Mouse (Mus musculus) fat pad, adult 2 months (tissue): ENCODE measurements around the gene Adam11.

ENCODE experiments used
- DNase-seq: peaks from one replicate; pipeline ENCODE4 v3.0.0-alpha.2; 2011; ENCODE audit warnings: low read depth, low spot score; ENCODE audit errors: extremely low read depth

The Adam11 gene

DNA sequence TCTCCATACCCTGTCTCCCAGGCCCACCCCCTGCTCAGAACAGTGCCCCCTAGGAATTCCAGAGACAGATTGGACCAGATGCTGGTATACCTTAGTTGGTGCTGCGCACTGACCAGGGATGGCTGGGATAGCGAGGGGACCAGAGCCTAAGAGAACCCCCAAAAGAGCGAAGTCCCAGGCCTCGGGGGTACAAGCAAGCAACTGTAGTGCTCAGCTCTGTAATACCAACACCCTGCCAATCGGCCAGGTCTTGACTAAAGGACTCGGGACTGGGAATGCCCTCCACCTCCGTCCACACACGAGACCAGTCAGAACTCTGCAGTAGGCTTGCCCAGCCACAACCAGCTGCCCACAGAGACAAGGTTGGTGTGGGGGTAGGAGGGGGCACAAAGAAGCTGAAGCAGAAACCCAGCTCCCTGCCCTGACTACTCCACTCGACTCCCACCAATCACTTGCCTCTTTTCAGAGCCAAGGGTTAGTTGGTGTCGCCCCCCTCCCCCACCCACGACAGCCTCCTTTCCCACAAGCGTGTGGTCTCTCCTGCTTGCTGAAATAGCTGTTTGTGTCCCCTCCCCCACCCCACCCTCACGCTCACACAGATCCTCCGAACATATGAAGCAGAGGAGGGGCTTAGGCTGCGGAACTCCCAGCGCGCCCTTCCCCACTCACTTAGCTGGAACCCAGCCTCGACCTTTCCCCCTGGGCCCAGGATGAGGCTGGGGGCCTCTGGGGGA lies 7.5 kb upstream of the Adam11 start:
- DNase-seq: no peak

DNA sequence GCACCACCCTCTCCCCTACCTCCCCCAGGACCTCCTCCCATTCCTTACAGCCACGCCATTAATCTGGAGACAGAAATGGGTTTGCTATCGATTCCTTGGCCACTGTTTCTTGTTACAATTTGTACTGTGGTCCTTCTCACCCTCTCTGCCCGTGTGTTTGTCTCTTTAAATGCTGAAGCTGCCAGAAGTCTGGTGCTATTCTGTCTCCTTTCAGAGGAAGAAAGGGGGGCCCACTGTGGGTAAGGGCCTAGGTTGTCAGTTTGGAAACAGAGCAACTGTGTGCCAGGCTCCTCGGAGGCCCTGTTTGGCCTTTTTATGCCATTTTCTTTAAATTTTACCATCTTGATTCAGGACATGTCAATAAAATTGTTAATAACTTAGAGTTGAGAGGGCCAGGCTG lies 6.8 kb upstream of the Adam11 start:
- no peak for DNase-seq

DNA sequence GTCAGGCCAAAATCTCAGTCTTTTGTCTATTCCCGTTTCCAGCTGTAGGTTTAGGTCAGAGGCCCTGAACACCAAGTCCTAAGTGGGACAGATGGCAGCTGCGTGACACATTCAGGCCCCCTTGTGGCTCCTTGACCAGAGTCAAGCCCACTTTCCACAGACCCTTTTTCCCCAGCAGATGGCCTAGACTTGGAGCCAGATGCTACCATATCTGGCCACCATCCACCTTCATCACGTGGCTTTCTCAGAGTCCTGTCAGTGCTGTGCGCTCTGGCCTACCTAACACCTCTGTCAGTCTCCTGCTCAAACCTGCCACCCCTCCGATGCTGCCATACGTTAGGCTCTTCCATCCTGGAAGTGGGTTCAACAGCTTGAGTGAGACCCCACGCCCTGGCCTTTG lies 5.8 kb upstream of the Adam11 start:
- DNase-seq: no peak

DNA sequence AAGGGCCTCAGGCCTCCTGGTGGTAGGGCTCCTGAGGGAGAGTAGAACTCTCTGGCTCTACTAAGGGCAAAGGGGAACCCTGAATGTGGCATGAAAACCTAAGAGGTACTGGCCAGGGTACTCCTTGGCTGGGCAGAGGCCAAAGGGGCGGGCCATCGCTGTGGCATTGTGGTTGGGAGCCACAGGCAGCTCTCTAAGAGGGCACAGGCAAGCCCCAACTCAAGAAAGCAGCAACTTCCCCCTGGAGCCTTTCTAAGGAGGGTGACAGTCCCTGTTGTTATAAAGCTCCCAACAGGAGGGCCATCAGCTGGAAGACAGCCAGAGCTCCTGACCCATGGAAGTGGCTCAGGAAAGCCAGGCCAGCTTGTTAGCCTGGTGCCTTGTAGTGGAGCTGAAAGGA lies 2.3 kb upstream of the Adam11 start:
- DNase-seq: no peak

DNA sequence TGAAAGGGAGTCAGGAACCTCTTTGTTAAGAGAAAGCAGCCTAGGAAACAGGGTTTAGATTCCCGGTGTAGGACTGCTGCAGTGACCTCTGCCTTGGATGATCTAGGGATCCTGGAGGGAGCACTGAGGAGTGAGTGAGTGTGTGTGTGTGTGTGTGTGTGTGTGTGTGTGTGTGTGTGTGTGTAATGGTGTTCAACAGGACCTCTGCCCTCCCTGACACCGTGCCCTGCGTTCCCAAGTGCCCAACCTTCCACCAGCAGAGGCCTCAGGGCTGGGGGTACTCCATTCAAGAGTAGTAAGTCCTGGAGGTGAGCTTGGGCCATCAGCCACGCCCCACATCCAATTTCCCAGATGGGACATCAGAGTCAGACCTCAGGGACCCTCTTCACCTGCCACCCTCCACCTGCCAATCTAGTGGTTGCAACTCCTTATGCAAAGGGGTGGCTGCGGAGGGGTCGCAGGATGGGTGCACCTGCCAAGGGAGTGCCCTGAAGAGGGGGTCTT lies 382 bp upstream of the Adam11 start:
- no peak for DNase-seq

DNA sequence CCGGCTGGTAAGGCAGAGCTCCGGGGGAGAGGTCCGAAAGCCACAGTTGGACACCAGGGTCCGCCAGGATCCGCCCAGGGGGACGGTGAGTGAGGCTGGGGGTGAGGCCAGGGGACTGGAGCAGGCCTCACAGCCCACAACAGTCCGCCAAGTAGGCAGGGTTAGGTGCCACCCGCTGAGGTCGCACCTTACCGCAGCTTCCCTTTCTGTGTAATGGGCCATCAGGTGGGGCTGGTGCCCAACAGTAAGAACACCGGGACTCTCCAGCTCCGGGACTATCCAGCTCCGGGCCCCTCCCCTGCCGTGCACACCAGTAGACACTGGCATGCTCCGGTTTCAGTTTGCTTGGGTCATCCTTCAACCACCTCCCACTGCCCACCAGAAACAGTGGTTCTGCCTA lies 1.0 kb downstream of the Adam11 start:
- no peak for DNase-seq

DNA sequence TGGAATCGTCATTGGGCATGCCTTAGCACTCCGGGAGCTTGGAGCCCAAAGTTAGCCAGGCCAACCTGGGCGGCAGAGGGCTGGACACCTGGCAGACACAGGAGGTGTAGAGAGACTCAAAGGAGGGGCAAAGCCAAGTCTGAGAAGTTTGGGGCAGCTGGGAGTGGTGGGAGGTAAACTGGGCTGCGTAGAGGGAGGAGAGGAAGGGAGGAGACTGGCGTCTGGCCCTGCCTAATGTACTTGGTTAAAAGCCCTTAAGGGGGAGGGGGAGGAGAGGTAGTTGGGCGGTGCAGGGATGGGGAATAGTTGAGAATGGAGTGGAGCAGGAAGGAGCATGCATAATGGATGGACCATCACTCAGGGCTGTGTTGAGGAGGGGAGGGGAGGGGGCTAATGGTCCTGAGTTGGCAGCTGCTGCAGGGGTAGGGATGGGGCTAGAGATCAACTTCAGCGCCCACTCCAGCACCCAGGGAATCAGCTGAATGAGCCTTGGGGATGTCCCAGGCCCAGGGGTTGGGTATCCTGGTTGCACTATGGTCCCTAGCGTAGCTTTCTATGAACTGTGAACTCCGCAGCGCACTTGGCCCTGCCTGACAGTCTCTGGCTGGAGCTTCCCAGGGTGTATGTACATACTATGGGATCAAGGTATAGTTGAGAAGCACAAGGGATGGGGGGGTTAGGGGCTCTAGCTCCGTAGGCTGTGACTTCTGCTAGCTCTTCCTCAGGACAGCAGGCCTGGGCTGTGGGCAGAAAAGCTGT lies 1.9 kb downstream of the Adam11 start:
- DNase-seq: no peak

DNA sequence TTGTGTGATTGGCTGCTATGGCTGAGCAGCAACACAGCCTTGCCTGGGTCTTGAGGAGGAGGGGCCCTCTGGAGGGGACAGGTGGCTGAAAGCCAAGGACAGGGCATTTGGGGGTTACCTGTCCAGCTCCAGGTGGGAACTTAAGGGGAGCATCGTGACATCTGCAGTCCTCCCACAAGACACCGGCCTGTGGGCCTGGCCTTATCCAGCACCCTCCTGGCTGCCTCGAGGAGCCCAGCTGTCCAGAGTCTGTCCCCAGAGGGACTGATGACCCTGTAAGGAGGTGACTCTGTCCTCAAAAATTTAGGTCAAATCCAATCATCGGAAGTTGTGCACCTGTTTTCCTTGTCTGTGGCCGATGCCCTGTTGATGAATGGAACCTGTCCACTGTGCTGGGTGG lies 4.2 kb downstream of the Adam11 start:
- no peak for DNase-seq

DNA sequence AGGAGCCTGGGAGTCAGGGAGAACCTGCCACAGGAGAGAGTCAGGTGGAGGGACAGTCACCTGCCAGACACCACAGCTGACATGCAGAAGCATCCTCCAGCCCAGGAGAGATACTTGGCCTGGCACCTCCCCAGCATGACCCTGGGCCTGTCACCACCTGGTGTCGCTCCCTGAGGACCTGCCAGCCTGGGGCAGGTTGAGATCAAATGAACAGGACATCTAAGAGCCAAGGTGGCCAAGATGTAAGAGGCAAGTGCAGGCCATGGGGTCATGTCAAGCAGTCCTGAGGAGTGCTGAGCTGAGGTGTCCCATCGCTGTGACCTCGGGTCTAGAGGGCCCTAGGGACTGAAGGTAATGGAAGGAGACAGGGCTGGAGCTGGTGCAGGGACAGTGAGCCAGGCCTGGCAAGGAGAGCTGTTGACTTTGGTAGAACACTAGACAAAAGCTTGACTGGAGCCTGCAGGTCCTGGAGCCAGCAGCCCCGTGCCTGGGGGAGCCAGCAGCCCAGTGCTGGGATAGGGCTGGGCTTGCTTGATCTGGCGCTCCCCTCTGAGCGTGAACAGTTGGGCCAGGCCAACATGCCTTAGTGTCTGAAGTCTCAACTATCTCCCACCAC lies 5.9 kb downstream of the Adam11 start:
- no peak for DNase-seq

DNA sequence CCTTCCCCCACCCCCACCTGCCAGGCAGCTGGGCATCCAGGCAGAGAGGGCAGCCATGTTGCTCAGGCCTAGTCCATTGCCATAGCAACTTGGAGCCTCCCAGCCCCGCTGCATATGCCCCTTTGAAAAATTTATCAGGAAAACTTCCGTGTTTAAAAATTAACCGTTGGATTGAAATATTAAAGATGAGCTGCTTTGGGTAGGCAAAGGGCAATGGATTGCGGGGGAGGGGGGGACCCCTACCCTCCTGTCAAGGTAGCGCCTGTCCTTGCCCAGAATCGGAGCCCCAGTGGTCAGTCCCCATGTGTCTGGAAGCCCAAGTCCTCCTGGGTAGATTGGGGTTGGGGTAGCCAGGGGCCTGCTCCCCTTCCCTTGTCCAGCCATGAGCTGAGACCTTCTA lies 7.9 kb downstream of the Adam11 start:
- DNase-seq: no peak

DNA sequence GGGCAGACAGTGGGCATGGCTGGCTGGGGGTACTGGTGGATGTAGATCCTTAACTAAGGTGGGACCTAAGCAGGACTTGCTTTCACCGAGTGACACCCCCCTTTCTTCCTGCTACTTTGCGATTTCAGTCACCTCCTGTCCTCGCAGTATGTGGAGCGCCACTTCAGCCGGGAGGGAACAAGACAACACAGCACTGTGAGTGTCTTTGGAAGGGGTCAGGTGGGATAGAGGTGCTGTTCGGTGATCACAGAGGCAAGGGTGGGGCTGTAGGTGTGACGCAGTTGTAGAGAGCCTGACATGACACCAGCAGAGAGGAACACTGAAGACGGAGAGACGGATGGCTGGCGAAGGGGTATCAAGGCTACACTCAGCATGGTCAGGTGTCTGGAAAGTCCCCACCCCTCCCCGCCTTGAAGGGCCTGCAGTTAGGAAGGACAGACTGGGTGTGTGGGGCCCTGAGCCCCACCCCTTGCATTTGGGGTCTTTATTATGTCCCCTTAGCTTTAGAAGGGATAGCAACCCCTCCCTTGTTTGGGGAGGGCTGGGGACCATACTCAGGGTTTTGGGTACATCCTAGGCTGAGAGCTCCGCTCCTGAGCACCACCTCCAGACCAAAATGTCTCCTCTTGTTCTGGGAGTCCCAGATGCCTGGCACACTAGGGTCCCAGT lies 8.9 kb downstream of the Adam11 start:
- no peak for DNase-seq

DNA sequence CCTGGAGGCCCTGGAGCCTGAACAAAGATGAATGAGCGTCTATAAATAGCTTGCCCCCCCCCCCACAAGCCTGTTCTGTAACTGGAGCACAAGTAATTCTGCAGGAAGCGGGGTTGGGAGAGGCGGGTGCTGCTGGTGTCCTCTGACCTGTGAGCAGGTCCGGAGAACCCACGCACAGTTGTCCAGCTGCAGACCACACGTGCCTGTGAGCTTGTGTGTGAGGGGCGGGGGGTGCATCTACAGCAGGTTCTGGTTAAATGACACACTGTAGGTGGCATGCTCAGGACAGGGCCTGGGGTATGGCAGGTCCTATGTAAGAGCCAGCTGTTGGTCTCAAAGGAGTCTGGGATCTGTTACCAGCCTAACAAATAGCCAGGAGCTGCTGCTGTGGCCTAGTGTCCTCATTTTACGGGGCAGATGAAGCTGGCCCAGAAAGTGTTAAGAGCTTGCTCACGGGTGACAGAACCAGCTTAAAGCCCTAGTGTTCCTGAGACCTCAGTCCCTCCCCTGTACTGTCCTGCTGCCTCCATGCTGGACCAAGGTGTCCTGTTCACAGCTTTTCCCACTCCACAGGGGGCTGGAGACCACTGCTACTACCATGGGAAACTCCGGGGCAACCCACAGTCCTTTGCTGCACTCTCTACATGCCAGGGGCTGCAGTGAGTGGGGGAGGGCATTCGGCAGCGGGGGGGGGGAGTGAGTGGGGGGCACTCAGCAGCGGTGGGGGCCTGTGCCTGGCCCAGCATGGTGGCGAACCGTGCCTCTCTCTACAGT lies 9.6 kb downstream of the Adam11 start:
- DNase-seq: no peak

DNA sequence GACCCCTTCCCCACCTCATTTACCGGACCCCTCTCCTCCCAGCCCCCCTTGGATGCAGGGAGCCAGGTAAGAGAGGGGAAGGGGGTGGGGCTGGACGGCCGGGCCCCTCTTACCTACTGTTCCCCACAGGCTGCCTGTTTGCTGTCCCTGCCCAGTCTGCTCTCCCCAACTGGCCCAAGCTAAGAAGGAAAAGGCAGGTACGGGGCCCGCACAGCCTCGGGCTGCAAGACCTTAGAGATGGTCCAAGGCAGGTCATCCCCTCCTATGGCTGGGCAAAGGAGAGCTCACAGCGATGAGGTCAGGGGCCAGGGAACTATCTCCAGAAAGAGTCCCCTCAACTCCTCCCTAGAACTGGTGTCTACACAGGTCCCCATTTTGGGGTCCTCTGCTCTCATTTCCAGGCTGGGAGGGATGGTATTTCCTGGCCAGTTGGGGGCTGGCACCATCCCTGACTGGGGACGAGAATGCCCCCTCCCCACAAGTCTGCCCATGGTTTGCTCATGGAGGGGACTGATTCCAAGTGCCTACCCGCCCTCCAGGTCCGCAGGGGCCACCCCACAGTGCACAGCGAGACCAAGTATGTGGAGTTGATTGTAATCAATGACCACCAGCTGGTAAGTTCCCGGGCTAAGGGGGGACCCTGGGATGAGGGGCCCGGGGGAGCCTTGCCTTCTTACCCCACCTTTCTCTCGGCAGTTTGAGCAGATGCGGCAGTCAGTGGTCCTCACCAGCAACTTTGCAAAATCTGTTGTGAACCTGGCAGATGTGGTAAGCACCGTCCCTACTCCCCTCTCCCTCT lies 10.9 kb downstream of the Adam11 start:
- DNase-seq: no peak

DNA sequence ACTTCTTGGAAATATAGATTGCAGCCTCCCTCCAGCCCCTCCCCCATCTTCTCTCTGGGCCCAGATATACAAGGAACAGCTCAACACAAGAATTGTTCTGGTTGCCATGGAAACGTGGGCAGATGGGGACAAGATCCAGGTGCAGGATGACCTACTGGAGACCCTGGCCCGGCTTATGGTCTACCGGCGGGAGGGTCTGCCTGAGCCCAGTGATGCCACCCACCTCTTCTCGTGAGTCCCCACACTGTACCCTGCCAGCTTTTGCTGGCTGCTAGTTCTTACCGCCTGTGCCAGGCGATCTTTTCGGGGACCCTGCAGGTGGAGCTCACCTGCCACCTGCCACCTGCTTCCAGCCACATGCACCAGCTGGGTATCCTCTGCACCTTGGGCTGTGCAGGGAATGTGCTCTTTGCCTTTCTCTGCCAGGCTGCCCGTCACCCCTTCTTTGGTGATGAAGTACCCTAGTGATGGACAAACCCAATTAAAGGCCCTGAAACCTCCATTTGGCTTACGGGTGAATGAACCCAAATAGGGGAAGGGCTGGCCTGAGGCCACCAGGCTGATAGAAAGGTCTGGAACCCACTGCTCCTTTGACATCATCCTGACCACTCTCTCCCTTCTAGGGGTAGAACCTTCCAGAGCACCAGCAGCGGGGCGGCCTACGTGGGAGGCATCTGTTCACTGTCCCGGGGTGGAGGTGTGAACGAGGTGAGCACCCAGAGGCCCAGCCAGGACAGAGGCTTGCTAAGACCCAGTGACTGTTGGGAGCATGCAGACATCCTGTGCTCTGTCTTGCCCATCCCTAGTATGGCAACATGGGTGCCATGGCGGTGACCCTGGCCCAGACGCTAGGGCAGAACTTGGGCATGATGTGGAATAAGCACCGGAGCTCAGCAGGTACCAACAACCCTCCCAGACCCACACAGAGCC lies 11.8 kb downstream of the Adam11 start:
- no peak for DNase-seq

DNA sequence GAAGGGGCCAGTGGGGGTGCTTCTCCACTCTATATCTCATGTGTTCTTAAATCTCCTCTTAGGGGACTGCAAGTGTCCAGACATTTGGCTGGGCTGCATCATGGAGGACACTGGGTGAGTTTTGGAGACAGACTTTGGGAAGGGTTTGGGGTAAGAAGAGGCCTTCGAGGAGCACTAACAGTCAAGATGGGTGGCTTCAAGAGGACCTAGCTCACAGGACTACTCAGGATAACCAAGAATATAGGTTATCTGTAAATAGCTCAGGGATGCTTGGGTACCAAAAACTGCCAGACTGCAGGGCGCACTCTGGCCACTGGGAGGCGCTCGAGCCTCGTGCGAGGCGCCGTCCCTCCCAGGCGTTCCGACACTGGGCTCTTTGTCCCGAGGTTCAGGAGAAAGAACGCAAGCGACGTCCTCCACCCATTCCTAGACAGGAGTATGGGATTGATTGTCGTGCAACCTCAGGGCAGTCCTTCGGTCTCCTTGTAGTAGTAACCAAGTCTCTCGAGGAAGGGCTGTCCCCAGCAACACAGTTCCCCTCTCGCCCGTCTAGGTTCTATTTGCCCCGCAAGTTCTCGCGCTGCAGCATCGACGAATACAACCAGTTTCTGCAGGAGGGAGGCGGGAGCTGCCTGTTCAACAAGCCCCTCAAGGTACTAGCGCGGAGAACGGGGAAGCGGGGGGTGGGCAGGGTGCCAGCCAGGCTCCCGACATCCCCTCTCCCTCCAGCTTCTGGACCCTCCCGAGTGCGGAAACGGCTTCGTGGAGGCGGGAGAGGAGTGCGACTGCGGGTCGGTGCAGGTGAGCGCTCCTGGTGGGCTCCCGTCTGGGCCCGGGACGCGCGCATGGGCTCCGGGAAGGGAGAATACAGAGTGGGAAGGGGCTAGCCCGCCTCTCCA lies 12.7 kb downstream of the Adam11 start:
- no peak for DNase-seq

DNA sequence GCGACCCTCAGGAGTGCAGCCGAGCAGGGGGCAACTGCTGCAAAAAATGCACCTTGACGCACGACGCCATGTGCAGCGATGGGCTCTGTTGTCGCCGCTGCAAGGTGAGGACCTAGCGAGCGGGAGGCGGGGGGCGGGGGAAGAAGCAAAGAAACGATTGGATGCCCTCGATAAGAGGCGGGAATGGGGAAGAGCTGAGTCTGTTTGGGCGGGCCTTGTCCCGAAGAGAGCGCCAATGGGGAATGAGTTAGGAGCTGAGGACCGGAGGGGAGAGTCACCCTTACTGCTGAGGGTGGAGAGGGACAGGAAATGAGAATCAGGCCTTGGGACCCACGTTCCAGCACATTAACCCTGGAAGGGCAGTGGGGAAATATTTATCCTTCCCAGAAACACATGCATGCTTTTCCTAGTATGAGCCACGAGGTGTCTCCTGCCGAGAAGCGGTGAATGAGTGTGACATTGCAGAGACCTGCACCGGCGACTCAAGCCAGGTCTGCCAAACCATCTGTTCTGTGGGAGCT lies 13.4 kb downstream of the Adam11 start:
- no peak for DNase-seq

DNA sequence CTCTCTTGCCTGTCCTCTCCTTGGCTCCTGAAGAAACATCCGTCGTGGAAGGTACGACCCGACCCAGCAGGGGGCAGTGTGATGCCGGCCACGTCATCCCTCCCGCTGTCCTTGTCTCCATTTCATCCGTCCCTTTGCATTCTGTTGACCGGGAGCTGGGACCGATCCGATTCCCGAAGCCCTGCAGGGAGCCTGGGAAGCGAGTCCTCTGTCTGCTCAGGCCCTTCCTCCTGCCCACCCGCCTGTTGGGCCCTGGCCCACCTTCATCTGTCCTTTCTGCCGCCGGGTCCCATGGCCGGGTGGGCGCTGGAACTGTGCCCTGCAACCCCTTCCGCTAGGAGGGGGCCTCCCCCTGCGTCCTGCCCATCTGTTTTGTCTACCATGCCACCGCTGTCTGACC lies 16.4 kb downstream of the Adam11 start:
- no peak for DNase-seq

DNA sequence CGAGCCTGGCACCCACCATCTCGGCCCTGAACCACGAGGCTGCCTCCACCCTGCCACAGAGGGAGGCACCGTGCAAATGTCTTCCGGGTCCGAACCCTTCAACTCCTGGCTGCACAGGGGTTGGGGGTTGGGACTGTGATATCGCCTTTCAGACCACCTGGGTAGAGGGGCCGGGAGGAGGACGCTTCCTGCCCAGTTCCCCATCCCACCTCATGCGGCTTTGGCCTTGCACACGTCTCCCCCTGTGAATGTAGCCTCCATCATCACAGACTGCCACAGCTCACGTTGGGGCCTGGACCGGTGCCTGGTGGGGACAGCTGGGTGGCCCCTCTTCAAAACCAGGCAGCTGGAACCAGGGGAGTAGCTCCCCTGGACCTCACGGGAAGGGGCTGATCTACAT lies 16.9 kb downstream of the Adam11 start:
- no peak for DNase-seq
